Mouse (Mus musculus) right cerebral cortex, postnatal 4 days (tissue): ENCODE measurements around the gene Ldlr.

Source experiments
- DNase-seq: peaks from one replicate; pipeline ENCODE4 v3.0.0-alpha.2; 2022

Gene Ldlr

GRCm38 (mm10) chr9:21726218-21726975 lies 3.1 kb downstream of the Ldlr start:
- no peak for DNase-seq

GRCm38 (mm10) chr9:21728261-21728832 lies 5.1 kb downstream of the Ldlr start:
- no peak for DNase-seq

GRCm38 (mm10) chr9:21729264-21729663 lies 6.0 kb downstream of the Ldlr start:
- no peak for DNase-seq

- DNase-seq, result no peak
These were observed 9.0 kb downstream of the Ldlr start for GRCm38 (mm10) chr9:21732288-21732687.

- no peak for DNase-seq
These were observed 10.2 kb downstream of the Ldlr start for GRCm38 (mm10) chr9:21733446-21733845.

GRCm38 (mm10) chr9:21733989-21734388 lies 10.7 kb downstream of the Ldlr start:
- DNase-seq, result no peak

GRCm38 (mm10) chr9:21735126-21735525 lies 11.8 kb downstream of the Ldlr start:
- no peak for DNase-seq

- no peak for DNase-seq
These were observed 13.3 kb downstream of the Ldlr start for GRCm38 (mm10) chr9:21736580-21736979.

GRCm38 (mm10) chr9:21737188-21737587 lies 13.9 kb downstream of the Ldlr start:
- no peak for DNase-seq

- DNase-seq, result no peak
These were observed 15.5 kb downstream of the Ldlr start for GRCm38 (mm10) chr9:21738776-21739175.

- DNase-seq, result no peak
These were observed 17.1 kb downstream of the Ldlr start for GRCm38 (mm10) chr9:21740427-21740826.

GRCm38 (mm10) chr9:21741514-21741913 lies 18.2 kb downstream of the Ldlr start:
- no peak for DNase-seq

GRCm38 (mm10) chr9:21747238-21747774 lies 24.0 kb downstream of the Ldlr start:
- no peak for DNase-seq

GRCm38 (mm10) chr9:21748033-21748432 lies 24.8 kb downstream of the Ldlr start:
- peak; percentile 42 for DNase-seq

- no peak for DNase-seq
These were observed 25.2 kb downstream of the Ldlr start for GRCm38 (mm10) chr9:21748491-21748890.

GRCm38 (mm10) chr9:21749382-21750118 lies 26.3 kb downstream of the Ldlr start:
- no peak for DNase-seq

GRCm38 (mm10) chr9:21750370-21750769 lies 27.1 kb downstream of the Ldlr start:
- no peak for DNase-seq

GRCm38 (mm10) chr9:21751347-21751746 lies 28.1 kb downstream of the Ldlr start:
- no peak for DNase-seq

- no peak for DNase-seq
These were observed 29.0 kb downstream of the Ldlr start for GRCm38 (mm10) chr9:21752252-21752792.

GRCm38 (mm10) chr9:21754003-21754402 lies 30.7 kb downstream of the Ldlr start:
- DNase-seq, result peak; percentile 42

- no peak for DNase-seq
These were observed 31.4 kb downstream of the Ldlr start for GRCm38 (mm10) chr9:21754516-21755321.
